ENCODE assay signal across 7 mouse cellular contexts in genomic region chr4:40936175-40936839, GRCm38 (mm10). TPM values are rescaled to one million over a fixed set of nuclear protein-coding genes. Genes with fewer than 3 reads are reported as not detected.
A peak's percentile ranks its signal among the peaks of the same experiment; 100 is the strongest.
DNase-seq lines count a peak whose midpoint lies in the region.

No protein-coding gene starts in this region.

- peak; percentile 70 for DNase-seq in kidney, postnatal 10 days
- DNase-seq in kidney, adult 11 months, result no peak
- DNase-seq in cerebellum, adult 9-11 months, result peak; percentile 39
- DNase-seq in heart, adult 8-10 months (ENCODE audit: low spot score), result peak; percentile 65
- DNase-seq in left cerebral cortex, postnatal 14 days (ENCODE audit: low spot score in 2 of 2), result peak; percentile 61 to 75
- DNase-seq in right cerebral cortex, postnatal 14 days, result peak; percentile 45
- no peak for DNase-seq in B cell, adult 2 months

- intact Hi-C loops in left cerebral cortex, postnatal 14 days (cut with DNase I), result no loop called here

RNA-seq across cellular contexts. Expression of gene Bag1, which starts 11.8 kb away (rescaled TPM):
- total RNA-seq in heart, adult 8-10 months (2022), result 100 to 1,000 TPM; 252 to 291 (median 269) TPM
- 100 to 1,000 TPM; 160 to 164 TPM for total RNA-seq in left cerebral cortex, postnatal 14 days (2021)

RNA-seq across cellular contexts. Expression of gene Chmp5, which starts 11.9 kb away (rescaled TPM):
- 10 to 100 TPM; 32.2 to 39.2 (median 37.1) TPM for total RNA-seq in heart, adult 8-10 months (2022)
- 10 to 100 TPM; 71.4 to 73.1 TPM for total RNA-seq in left cerebral cortex, postnatal 14 days (2021)

RNA-seq across cellular contexts. Expression of gene Spink4, which starts 16.5 kb away (rescaled TPM):
- total RNA-seq in heart, adult 8-10 months (2022), result 1 to 10 TPM in 1 of 4 experiments, under 1 TPM in 2, not detected in 1; 0.82 to 1.3 (median 0.94) TPM
- not detected for total RNA-seq in left cerebral cortex, postnatal 14 days (2021)

RNA-seq across cellular contexts. Expression of gene Nfx1, which starts 34.4 kb away (rescaled TPM):
- total RNA-seq in heart, adult 8-10 months (2022), result 10 to 100 TPM; 18.8 to 24.0 (median 21.1) TPM
- 10 to 100 TPM; 59.1 to 62.0 TPM for total RNA-seq in left cerebral cortex, postnatal 14 days (2021)

Comparison
In these comparisons a context has a peak if more than half of its experiments do, and no peak if none do; other contexts are left out.
1. DNase-seq: peak in kidney, postnatal 10 days (single experiment), cerebellum, adult 9-11 months (single experiment), heart, adult 8-10 months (single experiment), left cerebral cortex, postnatal 14 days (2 of 2) and right cerebral cortex, postnatal 14 days (single experiment); none in kidney, adult 11 months (single experiment) and B cell, adult 2 months (0 of 2).